Mouse (Mus musculus) MEL-GATA-1-ER (cell line): ENCODE measurements around the gene Zscan4f.
"Not testable (repeated sequence)": the region's sequence is repeated elsewhere in the genome, so short reads cannot be mapped to it uniquely, and the experiment has no call there.

ENCODE experiments used
- DNase-seq: peaks from one replicate; pipeline ENCODE4 v3.0.0-alpha.2; 2012; ENCODE audit warnings: low read depth; ENCODE audit errors: extremely low read depth

The Zscan4f gene

GRCm38 (mm10) chr7:11397615-11398014 is at the start of gene Zscan4f:
Gene Zscan4f, plus strand, starts transcription at chr7:11397915.
- not testable (repeated sequence) for DNase-seq

- DNase-seq, result not testable (repeated sequence)
These were observed 13.1 kb upstream of the Zscan4f start for GRCm38 (mm10) chr7:11384641-11385040.
